Mouse (Mus musculus) hindbrain, postnatal 0 days (tissue): ENCODE data around the gene Cdhr5. TPM values are rescaled to one million over a fixed set of nuclear protein-coding genes. Genes with fewer than 3 reads are reported as not detected.

Experiments used
- ATAC-seq: fragments of 200-750 bp; cut with Nextera tagmentation; 2 replicates; pipeline ENCODE4 v1.8.0; 2017; ENCODE audit warnings: mild to moderate bottlenecking, moderate TSS enrichment, moderate library complexity
- DNase-seq: peaks from one replicate; pipeline ENCODE4 v3.0.0-alpha.2; 2015; ENCODE audit warnings: low spot score
- H3K27ac ChIP-seq: fragments of 300-500 bp; sonication (generic); 2 replicates; pipeline ENCODE4 v1.5.1; 2014; ENCODE audit warnings: mild to moderate bottlenecking
- H3K27me3 ChIP-seq: fragments of 300-500 bp; sonication (generic); 2 replicates; pipeline ENCODE4 v1.6.1; 2014; ENCODE audit warnings: low read length, mixed read lengths; ENCODE audit not compliant: insufficient read depth
- H3K36me3 ChIP-seq: fragments of 300-500 bp; sonication (generic); 2 replicates; pipeline ENCODE4 v1.6.1; 2014; ENCODE audit warnings: low read length, mixed read lengths; ENCODE audit not compliant: insufficient read depth
- H3K4me1 ChIP-seq: fragments of 300-500 bp; sonication (generic); 2 replicates; pipeline ENCODE4 v1.6.1; 2014; ENCODE audit warnings: antibody characterized with exemption, low read length, mixed read lengths; ENCODE audit not compliant: insufficient read depth
- H3K4me2 ChIP-seq: fragments of 300-500 bp; sonication (generic); 2 replicates; pipeline ENCODE4 v1.6.1; 2014; ENCODE audit warnings: low read depth, mild to moderate bottlenecking, low read length, moderate library complexity, mixed read lengths
- H3K4me3 ChIP-seq: fragments of 300-500 bp; sonication (generic); 2 replicates; pipeline ENCODE4 v1.5.1; 2014; ENCODE audit warnings: low read length
- H3K9ac ChIP-seq: fragments of 300-500 bp; sonication (generic); replicated peaks from 2 replicates; pipeline ENCODE4 v1.6.1; 2014; ENCODE audit warnings: mild to moderate bottlenecking, low read length, moderate library complexity, mixed read lengths
- H3K9me3 ChIP-seq: fragments of 300-500 bp; sonication (generic); 2 replicates; pipeline ENCODE4 v1.6.1; 2016; ENCODE audit warnings: low read length, mixed read lengths
- CTCF ChIP-seq: IDR thresholded peaks from 2 replicates; pipeline ENCODE4 v1.5.1; 2016; ENCODE audit warnings: antibody characterized with exemption, control low read depth, low read depth
- WGBS: fragments of 180-500 bp; shearing (Covaris S2); extraction: QIAGEN DNeasy Blood & Tissue Kit; methylation state at CpG from one replicate; pipeline ENCODE4 v1.1.7; 2014; 5-methylcytosine and 5-hydroxymethylcytosine counted together
- polyA plus RNA-seq: library from polyadenylated mRNA; unstranded; fragments of >200 nt; fragmentation: Nextera tagmentation; extraction: Ambion mirVana; gene quantifications from 2 replicates; pipeline ENCODE4 v1.2.1, GENCODE M21; 2015
- total RNA-seq: library from RNA; depleted of rRNA; stranded (reverse); fragments of >200 nt; gene quantifications from 2 replicates; pipeline ENCODE4 v1.2.3, GENCODE M21; 2014; rRNA removed

The Cdhr5 gene
- total RNA-seq (not detected in 2 replicates), polyA plus RNA-seq (0.23 TPM in 1 of 2 replicates, not detected in the other)

DNA sequence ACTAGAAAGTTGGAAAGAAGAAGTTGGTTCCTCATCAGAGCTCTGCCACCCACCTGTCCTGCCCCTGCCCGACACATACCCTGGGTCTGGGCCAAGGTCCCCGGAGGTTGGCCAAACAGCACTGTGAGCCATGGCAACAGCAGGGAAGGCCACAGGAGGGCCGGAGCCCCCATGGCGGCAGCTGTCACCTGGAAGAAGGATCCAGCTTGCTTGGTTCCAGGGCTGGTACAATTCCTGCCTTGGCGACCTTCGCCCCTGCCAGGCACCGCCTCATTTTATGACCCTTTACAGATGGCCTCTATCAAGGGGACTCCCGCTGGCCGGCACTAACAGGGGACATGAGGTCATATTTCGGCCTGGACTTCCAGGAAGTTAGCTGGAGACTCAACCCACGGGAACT is at the start of gene Cdhr5:
Cdhr5 (minus strand) TSS at position 241 of the 400 bp plus-strand sequence.
- TF ChIP-seq CTCF, result no peak
- WGBS, result 72% methylated on average over 11 of the region's 11 CpGs
- H3K27me3 ChIP-seq, result no peaks in the 10 kb centered on the region
- no peak within 1 kb of the TSS for H3K4me3 ChIP-seq
- ATAC-seq, result no peak
- H3K36me3 ChIP-seq, result no peaks in the 10 kb centered on the region
- no peak within 1 kb of the TSS for H3K4me2 ChIP-seq
- H3K27ac ChIP-seq, result no peak within 1 kb of the TSS
- H3K4me1 ChIP-seq, result peaks cover 8% of the 10 kb centered on the region; the same call in 1 of the 2 replicates
- no peaks in the 10 kb centered on the region for H3K9me3 ChIP-seq
- no peak within 1 kb of the TSS for H3K9ac ChIP-seq
- no peak for DNase-seq

DNA sequence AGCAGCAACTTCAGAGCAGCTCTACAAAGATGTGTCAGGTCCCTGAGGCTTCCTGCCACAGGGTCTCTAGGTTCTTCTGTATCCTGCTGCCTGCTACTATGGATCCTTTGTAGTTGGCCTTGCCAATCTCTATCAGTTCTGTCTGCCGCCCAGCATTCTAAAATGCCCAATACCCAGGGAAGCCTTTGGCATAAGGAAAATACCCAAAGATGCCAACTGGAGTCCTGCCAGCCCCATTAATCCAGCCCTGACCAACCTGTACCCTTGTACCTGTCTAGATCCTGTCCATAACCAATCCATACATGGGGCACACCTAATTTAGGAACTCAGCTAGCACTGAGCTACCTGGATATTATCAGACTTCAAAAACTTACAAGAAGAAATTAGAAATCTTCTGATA is 48.1 kb upstream of the Cdhr5 start:
- Histone ChIP-seq H3K27ac (no peak overlapping the region), H3K9me3 (no peaks in the 10 kb centered on the region), H3K4me2 (0 out of 2 replicates have a peak overlapping the region, but pooled peaks have one; percentile 4), H3K27me3 (no peaks in the 10 kb centered on the region), H3K4me3 (no peak overlapping the region), H3K4me1 (peaks cover 24% of the 10 kb centered on the region), H3K36me3 (peaks cover 38% of the 10 kb centered on the region), H3K9ac (peak overlapping the region; percentile 33; the same call in 1 of the 2 replicates)
- no peak for TF ChIP-seq CTCF
- DNase-seq (no peak), ATAC-seq (no peak)
- 66% methylated on average over 1 of the region's 1 CpGs for WGBS

DNA sequence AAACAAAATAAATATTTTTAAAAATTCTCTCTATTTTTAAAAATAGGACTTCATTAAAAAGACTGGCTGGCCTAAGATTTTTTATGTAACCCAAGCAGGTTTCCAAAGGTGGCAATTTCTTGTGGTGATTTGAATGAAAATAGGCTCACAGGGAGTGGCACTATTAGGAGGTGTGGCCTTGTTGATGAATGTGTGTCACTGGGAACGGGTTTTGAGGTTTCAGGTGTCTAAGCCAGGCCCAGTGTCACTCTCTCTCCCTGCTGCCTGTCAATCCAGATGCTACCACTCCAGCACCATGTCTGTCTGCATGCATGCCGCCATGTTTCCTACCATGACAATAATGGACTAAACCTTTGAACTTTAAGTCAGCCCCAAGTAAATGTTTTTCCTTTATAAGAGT is 42.9 kb upstream of the Cdhr5 start:
- H3K27ac ChIP-seq, result no peak overlapping the region
- ATAC-seq, result no peak
- no peak for DNase-seq
- WGBS, result 74% methylated on average over 2 of the region's 2 CpGs
- H3K9ac ChIP-seq, result no peak overlapping the region
- H3K4me1 ChIP-seq, result peaks cover 1% of the 10 kb centered on the region; the same call in 1 of the 2 replicates
- H3K4me2 ChIP-seq, result no peak overlapping the region
- H3K4me3 ChIP-seq, result no peak overlapping the region
- peaks cover 84% of the 10 kb centered on the region for H3K36me3 ChIP-seq
- H3K27me3 ChIP-seq, result no peaks in the 10 kb centered on the region
- no peak for TF ChIP-seq CTCF
- H3K9me3 ChIP-seq, result no peaks in the 10 kb centered on the region

DNA sequence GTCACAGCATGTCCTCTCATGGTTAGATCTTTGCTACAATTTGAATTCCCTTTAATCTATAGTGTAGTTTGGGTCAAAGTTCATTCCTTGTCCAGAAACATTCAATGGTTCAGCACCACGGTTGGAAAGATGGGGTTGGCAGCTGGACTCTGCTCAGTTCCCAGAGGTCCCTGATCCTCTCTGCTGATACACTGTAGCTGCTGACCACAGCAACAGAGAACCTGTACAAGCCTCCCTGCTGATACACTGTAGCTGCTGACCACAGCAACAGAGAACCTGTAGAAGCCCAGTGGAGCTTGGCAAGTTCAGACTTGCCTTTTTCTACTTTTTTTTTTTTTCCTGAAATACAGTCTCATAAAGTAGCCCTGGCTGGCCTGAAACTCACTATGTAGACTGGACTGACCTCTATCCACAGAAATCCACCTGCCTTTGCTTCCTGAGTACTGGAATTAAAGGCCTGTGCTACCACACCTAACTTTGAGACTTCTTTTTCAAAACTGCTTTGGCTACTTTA is 41.1 kb upstream of the Cdhr5 start:
- 74% methylated on average over 1 of the region's 1 CpGs for WGBS
- DNase-seq, result no peak
- no peak for TF ChIP-seq CTCF

DNA sequence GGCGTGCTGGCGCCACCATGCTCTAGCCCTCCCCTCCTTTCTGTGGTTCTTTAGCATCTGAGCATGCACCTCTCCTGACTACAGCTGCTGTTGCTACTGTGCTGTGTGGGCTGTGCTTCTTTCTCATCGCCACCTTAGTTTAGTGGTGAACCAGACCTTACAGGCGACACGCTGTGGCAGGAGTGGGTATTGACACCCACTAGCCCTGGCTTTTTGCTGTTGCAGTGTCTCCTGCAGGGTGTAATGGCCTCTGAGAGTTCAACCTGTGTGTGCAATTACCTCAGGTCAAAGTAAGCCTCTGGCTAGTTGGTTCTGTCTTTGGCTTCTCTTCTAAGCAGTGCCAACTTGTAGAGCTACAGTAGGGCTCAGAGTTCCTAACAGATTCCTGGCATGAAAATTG is 39.4 kb upstream of the Cdhr5 start:
- Histone ChIP-seq H3K4me2 (no peak overlapping the region), H3K4me1 (no peaks in the 10 kb centered on the region), H3K9me3 (no peaks in the 10 kb centered on the region), H3K4me3 (no peak overlapping the region), H3K27ac (no peak overlapping the region), H3K27me3 (no peaks in the 10 kb centered on the region), H3K9ac (no peak overlapping the region), H3K36me3 (peaks cover 85% of the 10 kb centered on the region)
- ATAC-seq, result peak; percentile 49; the same call in 1 of the 2 replicates
- TF ChIP-seq CTCF, result peak; percentile 63
- 80% methylated on average over 5 of the region's 5 CpGs for WGBS
- DNase-seq, result peak; percentile 28

More for the DNA sequence above, 41.1 kb upstream of the Cdhr5 start:
- no peak overlapping the region for H3K27ac ChIP-seq
- no peak overlapping the region for H3K9ac ChIP-seq
- no peak overlapping the region for H3K4me3 ChIP-seq
- no peaks in the 10 kb centered on the region for H3K27me3 ChIP-seq
- no peaks in the 10 kb centered on the region for H3K9me3 ChIP-seq
- H3K4me1 ChIP-seq, result no peaks in the 10 kb centered on the region
- ATAC-seq, result no peak
- no peak overlapping the region for H3K4me2 ChIP-seq
- peaks cover 87% of the 10 kb centered on the region for H3K36me3 ChIP-seq

DNA sequence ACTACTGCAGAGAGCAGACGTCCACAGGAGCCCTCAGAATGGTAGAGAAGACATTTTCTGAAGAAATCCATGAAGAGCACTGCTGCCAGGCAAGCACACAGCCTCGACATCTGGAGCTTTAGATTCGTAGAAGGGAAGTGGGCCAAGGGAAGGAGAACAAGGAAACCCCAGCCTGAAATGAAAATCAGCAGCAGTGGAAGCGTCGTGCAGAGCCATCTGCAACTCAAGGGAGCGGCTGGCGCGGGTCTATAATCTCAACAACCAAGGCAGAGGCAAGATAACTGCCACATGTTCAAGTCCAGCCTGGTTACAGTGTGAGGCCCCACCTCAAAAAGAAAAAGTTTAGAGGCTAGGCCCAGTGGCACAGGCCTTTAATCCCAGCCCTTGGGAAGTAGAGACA is 38.5 kb upstream of the Cdhr5 start:
- no peaks in the 10 kb centered on the region for H3K27me3 ChIP-seq
- H3K4me3 ChIP-seq, result no peak overlapping the region
- H3K9ac ChIP-seq, result no peak overlapping the region
- H3K4me2 ChIP-seq, result no peak overlapping the region
- 91% methylated on average over 8 of the region's 8 CpGs for WGBS
- TF ChIP-seq CTCF, result no peak
- no peaks in the 10 kb centered on the region for H3K4me1 ChIP-seq
- ATAC-seq (no peak), DNase-seq (no peak)
- H3K36me3 ChIP-seq, result peaks cover 87% of the 10 kb centered on the region
- H3K9me3 ChIP-seq, result no peaks in the 10 kb centered on the region
- H3K27ac ChIP-seq, result no peak overlapping the region

DNA sequence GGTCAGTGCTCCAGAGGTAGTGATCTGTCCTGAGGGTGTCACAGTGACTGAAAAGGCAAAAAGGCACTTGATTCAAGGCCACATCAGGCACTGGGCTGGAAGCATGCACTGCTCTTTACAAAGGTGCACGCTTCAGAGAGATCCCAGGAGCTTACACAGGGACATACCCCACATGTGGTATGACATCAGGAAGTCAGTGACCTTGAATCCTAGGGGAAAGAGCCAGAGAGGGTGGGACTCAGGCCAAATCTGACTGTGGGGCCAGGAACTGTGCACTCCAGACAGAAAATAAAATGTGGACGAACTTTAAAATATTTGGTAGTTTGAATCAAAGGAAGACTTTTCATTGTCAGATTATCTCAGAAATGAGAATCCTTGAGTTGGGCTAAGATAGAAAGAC is 37.8 kb upstream of the Cdhr5 start:
- no peak overlapping the region for H3K4me3 ChIP-seq
- no peak for TF ChIP-seq CTCF
- no peaks in the 10 kb centered on the region for H3K9me3 ChIP-seq
- no peak overlapping the region for H3K4me2 ChIP-seq
- WGBS, result 92% methylated on average over 2 of the region's 2 CpGs
- DNase-seq (no peak), ATAC-seq (no peak)
- peaks cover 90% of the 10 kb centered on the region for H3K36me3 ChIP-seq
- no peaks in the 10 kb centered on the region for H3K4me1 ChIP-seq
- H3K27ac ChIP-seq, result no peak overlapping the region
- H3K9ac ChIP-seq, result no peak overlapping the region
- no peaks in the 10 kb centered on the region for H3K27me3 ChIP-seq
